Mouse (Mus musculus) liver, embryonic 14.5 days (tissue): Measurements from ENCODE around the gene Casc3.

ENCODE experiments used
- CTCF ChIP-seq: IDR thresholded peaks from 2 replicates; pipeline ENCODE4 v1.5.1; 2016; ENCODE audit warnings: antibody characterized with exemption, low read depth, control low read depth
- EP300 ChIP-seq: IDR thresholded peaks from 2 replicates; pipeline ENCODE4 v1.6.1; 2016; ENCODE audit warnings: antibody characterized with exemption, low read depth

DNA sequence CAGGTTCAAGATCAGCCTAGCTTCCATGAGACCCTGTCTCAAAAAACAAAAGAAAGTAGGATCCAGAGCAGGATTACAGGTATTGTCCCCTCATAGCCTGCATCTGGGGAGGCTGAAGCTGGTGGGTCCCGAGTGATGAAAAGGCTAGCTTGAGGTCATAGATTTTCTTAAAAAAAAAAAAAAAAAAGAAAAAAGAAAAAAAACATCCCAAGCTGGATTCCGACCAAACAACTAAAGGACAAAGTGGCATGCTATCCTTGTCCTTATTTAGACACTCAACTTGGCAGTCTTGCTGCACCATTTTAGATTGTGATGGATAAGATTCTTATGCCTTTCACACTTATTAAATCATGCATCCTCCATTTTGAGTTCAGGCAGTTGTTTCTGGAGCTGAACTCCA, 3.7 kb downstream of the Casc3 start:
- TF ChIP-seq CTCF (no peak), EP300 (no peak)
